Mouse (Mus musculus): Measurements from ENCODE around the gene Stum.
"Not testable (repeated sequence)": the region's sequence is repeated elsewhere in the genome, so short reads cannot be mapped to it uniquely, and the experiment has no call there.

The Stum gene

DNA sequence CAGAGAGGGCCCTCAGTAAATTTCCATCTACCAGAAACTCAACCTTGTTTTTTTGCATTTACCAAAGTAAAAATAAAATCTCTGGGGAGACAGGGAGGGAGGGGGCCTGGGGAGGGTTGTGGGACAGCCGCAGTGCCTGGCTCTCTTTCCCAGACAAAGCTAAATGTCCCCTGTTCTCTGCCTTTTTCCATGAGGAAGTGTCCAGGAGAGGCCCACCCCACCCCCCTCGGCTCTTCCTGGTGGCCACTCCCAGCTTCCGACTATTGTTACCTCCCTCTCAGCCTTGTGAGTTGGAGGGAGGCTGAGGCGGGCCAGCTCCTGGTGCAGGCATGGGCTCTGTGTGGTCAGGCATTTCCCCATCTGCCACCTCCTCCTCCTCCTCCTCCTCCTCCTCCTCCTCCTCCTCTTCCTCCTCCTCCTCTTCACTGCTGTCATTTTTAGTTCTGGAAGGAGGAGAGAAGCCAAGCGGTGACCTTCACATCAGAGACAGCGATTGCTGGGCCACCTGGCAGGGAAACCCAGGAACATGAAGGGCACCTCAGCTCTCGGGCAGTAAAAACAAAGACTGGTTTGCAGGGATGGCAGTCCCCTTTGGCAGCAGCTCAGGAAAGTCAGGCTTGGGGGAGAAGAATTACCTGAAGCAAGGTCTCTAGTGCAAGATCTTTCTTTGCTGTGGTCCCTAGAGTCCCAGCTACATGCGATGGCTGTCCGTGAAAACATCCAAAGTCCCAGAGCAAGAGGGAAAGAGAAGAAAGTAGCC, 77.5 kb downstream of the Stum start:
- DNase-seq (ENCODE audit: low read depth) = no peak

GRCm38 (mm10) chr1:180404706-180405105, 78.6 kb downstream of the Stum start:
- no peak for DNase-seq (ENCODE audit: low read depth)

DNA sequence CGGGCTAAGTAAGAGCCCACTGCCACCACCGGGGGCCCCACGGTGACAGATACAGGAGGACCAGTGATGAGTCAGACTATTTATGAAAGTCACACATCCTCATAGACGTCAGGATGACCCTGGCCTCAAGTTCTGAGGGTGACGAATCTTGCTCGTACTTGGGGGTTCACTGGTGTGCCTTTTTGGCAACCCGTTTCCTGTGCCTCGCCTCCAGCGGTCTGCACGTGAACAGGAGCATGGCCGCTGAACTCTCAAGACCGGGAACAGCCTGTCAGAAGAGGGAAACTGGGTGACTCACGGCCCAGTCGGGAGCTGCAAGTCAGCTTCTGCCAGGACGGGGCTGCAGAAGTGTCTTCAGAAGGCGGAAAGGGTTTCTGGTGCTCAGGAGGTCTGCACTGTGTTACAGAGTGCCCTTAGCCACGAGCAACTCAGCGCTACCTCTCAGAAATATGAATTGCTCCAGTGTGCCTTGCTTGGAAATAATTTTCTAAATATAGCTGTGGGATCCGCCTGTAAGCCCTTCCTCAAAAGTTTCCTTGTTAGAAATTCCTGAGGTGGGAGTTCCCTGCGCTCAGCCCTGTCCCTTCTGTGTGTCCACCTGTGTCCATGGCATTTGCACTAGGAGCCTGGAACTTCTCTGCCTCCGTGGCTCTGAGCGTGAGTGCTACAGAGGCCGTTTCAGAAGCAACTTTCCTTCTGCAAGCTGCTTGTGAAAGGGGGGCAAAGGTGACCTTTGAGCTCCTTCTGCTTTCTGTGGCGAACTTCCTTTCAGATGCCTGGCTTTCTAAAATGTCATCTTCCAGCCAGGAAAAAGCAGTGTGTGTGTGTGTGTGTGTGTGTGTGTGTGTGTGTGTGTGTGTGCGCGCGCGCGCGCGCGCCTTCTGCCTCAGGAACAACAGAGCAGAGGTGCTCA, 79.4 kb downstream of the Stum start:
- DNase-seq (ENCODE audit: low read depth) = peak; percentile 76

GRCm38 (mm10) chr1:180403357-180403693, 80.0 kb downstream of the Stum start:
- DNase-seq (ENCODE audit: low read depth) = no peak

GRCm38 (mm10) chr1:180402481-180403081, 80.7 kb downstream of the Stum start:
- DNase-seq (ENCODE audit: low read depth) = no peak

GRCm38 (mm10) chr1:180401725-180402124, 81.6 kb downstream of the Stum start:
- peak; percentile 41 for DNase-seq (ENCODE audit: low read depth)

- no peak for DNase-seq (ENCODE audit: low read depth)
Measured at GRCm38 (mm10) chr1:180400691-180401455, 82.4 kb downstream of the Stum start.

- no peak for DNase-seq (ENCODE audit: low read depth)
Measured at GRCm38 (mm10) chr1:180398446-180398845, 84.9 kb downstream of the Stum start.

DNA sequence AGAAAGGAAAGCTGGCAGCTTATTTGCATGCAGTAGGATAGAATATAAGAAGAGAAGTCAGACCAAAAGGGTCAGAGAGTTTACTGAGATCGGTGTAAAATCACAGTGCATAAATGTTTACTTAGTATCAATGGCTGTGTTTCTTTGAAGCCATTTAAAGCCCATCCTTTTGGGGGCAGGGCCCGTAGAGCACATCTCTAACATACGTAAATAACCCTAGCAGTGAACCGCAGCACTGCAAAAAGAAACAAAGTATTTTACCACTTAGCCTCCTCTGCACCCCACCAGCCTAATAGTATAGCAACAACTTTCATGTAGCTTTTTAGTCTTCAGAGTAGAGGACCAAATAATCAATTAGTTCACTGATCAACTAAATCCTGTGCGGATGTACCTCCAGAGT, 85.6 kb downstream of the Stum start:
- DNase-seq (ENCODE audit: low read depth) = no peak

DNA sequence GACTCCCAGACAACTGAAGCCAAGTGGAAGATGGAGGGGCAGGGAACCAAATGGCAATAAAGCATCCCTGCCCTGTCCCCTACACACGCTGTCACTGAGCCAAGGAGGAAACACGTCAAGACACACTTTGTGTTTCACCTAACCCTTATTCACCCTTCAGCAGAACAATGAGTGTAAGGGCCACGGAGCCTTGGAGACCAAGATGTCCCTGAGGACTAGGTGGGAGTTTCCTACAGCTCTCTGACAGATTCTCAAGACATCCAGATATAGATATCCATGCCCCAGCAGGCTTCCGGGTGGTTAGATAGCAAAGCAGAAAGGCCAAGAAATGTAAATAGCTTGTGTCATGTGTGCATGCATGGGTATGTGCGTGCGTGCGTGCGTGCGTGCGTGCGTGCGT, 89.4 kb downstream of the Stum start:
- no peak for DNase-seq (ENCODE audit: low read depth)

DNA sequence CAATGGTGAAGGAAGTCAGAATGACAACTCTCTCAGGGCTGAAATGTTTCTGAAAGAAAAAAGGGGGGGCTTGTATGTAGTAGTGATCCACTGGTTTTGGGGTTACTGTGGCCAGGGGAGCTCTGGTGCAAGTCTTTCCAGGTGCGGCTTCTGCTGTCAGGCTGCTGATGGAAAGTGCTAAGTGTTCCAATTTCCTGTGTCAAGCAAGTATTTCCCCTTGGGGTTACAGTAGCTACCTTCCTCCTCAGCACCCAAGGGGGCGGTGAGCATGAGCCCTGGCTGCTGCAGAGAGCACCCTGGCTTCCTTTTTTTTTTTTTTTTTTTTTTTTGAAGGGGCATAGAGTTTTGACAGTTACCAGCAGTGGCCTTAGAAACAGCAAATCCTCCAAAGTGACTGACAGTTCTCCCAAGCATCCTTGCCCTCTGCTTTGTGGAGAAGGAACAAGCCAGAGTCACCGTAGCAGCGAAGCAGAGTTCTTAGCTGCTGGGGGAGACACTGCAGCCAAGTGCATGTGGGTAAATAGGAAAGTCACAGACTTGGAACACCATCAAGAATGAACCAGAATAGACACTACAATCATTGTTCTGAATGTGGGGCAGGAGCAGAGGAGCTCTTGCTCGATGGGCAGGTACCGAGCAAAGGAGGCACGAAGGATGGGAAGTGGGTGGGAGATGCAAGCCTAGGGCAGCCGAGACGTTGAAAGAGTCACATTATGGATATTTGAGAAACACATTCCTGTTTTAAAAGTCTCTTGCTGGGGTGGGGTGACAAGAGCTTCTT, 90.1 kb downstream of the Stum start:
- no peak for DNase-seq (ENCODE audit: low read depth)

DNA sequence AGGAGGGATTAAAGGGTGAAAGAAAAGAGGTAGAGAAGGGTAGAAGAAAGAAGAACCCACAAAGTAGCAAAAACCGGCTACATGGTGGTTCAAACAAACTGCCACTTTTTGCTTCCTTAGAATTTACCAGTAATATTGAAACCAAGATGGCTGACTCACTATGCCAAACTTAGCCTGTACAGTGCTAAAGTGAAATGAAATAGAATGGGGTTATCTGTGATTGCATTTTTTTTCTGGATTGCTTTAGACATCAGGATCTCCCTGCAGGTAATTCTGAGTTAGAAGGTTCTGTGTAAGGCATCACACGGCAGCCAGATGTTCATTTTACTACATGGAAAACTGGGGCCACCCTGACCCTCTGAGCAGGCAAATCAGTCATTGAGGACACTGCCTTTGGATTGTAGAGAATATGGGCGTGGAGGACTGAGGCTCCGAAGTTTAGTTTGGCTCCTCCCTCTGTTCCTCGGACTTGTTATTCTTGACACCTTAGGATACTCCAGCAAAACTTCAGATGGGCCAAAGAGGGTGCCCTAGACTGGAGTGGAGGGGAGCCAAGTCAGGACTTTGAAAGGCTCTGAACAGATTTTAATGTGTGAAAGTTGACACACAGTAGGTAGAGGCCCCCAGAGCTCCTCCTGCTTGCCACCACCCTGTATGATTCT, 91.0 kb downstream of the Stum start:
- no peak for DNase-seq (ENCODE audit: low read depth)

- no peak for DNase-seq (ENCODE audit: low read depth)
Measured at GRCm38 (mm10) chr1:180391575-180391945, 91.7 kb downstream of the Stum start.

DNA sequence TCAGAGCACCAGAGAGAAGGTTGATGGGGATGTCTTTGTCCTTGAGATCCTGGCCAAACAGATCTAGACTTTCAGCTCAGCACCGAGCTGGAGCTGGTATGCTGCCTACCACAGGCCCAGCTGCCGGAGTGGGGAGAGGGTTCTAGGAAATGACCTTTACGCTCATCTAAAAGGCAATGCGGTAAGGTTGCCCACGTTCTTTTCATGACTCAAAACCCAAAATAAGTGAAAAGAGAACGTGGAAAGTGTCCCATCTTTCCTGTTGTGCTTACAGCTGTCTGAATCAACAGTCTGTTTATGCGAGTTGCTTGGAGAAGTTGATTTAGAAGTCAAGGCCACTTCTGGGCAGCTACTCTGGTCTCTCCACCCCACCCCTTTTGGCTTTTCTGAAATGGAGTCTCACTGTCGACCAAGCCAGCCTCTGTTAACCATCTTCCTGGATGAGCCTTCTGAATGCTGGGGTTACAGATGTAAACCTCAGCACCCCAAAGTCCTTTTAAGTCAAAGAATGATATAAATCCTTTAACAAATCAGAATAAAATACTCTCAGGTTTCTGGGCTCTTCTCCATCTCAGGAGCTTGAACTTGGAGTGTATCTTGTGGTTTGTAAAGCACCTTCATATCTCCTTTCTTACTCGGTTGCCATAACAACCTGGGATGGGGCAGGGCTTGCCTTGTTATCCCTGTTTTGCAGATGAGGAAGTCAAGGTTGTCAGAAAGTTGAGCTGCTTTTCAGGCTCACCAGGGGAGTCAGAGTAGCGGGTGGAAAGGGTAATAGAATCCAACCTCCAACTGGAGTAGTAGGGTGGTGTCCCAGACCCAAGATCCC, 92.3 kb downstream of the Stum start:
- DNase-seq (ENCODE audit: low read depth) = no peak

DNA sequence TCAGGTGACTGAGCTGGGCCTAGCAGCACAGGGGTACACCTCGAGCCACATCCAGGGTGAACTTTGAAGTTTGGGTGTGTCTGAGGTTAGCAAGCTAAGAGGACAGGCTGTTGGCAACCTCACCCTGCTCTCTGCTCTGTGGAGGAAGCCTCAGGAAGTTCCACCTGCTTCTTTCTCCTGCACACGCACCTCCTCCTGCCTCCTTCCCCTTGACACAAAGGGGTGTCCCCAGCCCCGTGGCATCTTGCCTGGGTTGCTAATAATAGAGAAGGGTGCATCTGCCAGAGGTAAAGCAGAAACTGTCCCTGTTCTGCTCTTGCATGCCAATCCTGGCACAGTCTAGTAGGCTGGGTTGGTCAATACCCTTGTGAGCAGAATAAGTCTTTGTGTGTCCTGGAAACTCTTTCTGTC, 93.0 kb downstream of the Stum start:
- no peak for DNase-seq (ENCODE audit: low read depth)

GRCm38 (mm10) chr1:180389213-180389760, 94.0 kb downstream of the Stum start:
- not testable (repeated sequence) for DNase-seq (ENCODE audit: low read depth)

DNA sequence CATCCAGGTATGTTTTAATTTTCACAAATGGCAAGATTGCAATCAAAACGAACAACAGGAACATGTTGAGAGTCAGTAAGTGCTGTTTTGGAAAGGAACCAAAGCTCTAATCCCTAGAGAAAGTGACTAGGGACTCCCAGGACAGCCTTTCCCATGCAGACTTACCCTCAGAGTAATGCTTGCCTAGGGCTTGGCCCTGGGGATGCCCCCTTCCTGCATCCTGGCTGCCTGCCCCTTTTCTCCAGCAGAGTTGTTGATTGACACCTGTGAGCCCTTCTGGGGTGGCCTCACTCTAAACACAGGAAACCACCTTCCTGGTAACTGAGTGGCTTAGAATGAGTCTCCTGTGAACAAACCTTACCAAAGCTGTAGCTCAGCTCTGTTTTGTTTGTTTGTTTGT, 94.8 kb downstream of the Stum start:
- DNase-seq (ENCODE audit: low read depth) = no peak

DNA sequence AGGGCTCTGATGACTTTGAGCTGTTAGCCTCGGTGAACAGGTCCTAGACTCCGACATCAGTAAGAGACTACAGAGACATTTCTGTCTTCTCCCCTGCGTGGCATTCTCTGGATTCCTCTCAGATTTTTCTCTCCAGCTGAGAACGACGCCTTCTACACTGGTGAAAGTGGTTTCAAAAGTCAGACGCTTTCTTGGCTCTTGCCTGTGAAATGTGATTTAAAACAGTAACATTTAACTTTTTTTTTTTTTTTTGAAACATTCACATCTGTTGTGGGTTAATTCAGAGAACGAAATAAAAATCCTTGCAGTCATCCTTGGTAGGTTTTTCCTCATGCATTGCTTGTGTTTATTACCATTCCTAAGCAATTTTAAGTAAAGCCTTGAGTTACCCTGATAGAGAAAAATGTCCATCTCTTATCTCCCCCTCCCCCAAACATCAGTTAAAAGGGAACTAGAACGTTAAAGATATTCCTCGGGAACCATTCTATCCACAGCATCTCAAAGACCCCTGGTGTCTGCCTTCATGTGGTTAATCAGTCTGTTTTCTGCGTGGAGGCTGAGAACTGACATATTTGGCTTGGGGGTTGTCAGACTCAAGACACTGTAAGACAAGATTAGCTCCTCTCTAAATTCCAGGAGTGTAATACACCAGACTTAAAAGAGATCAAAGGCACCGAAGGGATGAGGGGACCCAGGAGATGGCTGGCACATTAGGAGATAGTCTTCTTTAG, 95.4 kb downstream of the Stum start:
- no peak for DNase-seq (ENCODE audit: low read depth)

Measured in c-Kit-positive CD71-negative TER-119-negative erythroid progenitor cells, embryonic 14.5 days (primary cell).